Mouse (Mus musculus): ENCODE measurements around the gene Dok5.

GRCm38 (mm10) chr2:170776107-170776506 is 44.5 kb downstream of the Dok5 start:
- TF ChIP-seq CTCF (conservative IDR thresholded peaks at IDR 0.05; ENCODE audit: low read length): no peak
- TF ChIP-seq NANOG (IDR thresholded peaks at IDR 0.05; ENCODE audit: borderline replicate concordance, low read length): no peak
- TF ChIP-seq POU5F1 (IDR thresholded peaks at IDR 0.05; ENCODE audit: borderline replicate concordance, low read length): no peak
